Mouse (Mus musculus) cortical plate, adult 2 months (tissue): ENCODE measurements around the gene Xpot.

Experiments used
- CTCF ChIP-seq: fragments of 200-500 bp; IDR thresholded peaks from 2 replicates; pipeline ENCODE4 v1.5.1; 2011; ENCODE audit warnings: mild to moderate bottlenecking, control low read depth, low read length; ENCODE audit not compliant: insufficient read depth; ENCODE audit errors: extremely low read depth
- POLR2A ChIP-seq: fragments of 200-500 bp; IDR thresholded peaks from 2 replicates; pipeline ENCODE4 v1.6.1; 2011; ENCODE audit warnings: mild to moderate bottlenecking, low read length, control low read depth; ENCODE audit not compliant: insufficient read depth; ENCODE audit errors: extremely low read depth

GRCm38 (mm10) chr10:121626186-121626882 lies at the start of gene Xpot:
- no peak for TF ChIP-seq CTCF
- TF ChIP-seq POLR2A: peak; percentile 59; the same call in 1 of the 2 replicates
